ENCODE assay signal across 9 mouse cellular contexts in the genomic region with DNA sequence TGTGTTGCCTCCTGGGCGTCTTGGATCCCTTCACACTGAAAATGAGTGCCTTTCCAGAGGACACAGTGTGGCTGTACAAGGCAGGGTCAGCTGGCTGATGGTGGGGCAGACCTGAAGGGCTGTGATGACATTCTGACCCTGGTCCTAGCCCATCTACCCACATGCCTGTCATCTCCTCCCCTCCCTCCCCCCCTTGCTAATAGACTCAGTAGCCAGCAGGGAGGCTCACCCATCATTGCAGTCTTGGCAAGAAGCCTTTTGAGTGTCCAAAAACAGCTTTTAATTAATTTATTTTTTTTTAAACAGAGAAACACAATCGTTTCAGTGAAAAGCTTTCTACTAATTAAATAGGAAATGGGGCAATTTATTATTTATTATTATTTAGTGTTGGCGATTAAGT.
A peak's percentile ranks its signal among the peaks of the same experiment; 100 is the strongest.
DNase-seq lines count a peak whose midpoint lies in the region; ATAC-seq and TF ChIP-seq lines count a peak whose summit lies in the region.
"Had no signal": no experiment of that assay in that cellular context is flagged by ENCODE, and none has a peak within 500 bp of the region (broad histone marks: within the 10 kb centered on the region; RNA-seq: fewer than 3 reads in every experiment).

No protein-coding gene starts in this region.

- H3K9ac ChIP-seq in kidney, postnatal 0 days (ENCODE audit: low read depth, low read length): no peak overlapping the region
- peak overlapping the region; percentile 47 for H3K9ac ChIP-seq in forebrain, postnatal 0 days
- no peak overlapping the region for H3K9ac ChIP-seq in midbrain, embryonic 15.5 days
- no peak overlapping the region for H3K9ac ChIP-seq in liver, postnatal 0 days (replicated peaks)

- no peak for TF ChIP-seq EP300 in liver, postnatal 0 days (IDR thresholded peaks at IDR 0.05; ENCODE audit: low read depth)

- 44% methylated on average over 3 of the region's 3 CpGs for WGBS in kidney, postnatal 0 days
- WGBS in forebrain, postnatal 0 days: 28% methylated on average over 3 of the region's 3 CpGs
- WGBS in midbrain, embryonic 15.5 days: 63% methylated on average over 3 of the region's 3 CpGs
- WGBS in liver, postnatal 0 days (ENCODE audit: insufficient replicate concordance): 65% methylated on average over 3 of the region's 3 CpGs

- no peak for ATAC-seq in kidney, postnatal 0 days (replicated peaks; ENCODE audit: low FRiP score, low read depth)
- ATAC-seq in forebrain, postnatal 0 days: no peak
- ATAC-seq in midbrain, embryonic 15.5 days (replicated peaks): 0 out of 2 replicates have a peak, but pooled peaks have one; percentile 10
- ATAC-seq in liver, postnatal 0 days: no peak

- no peaks in the 10 kb centered on the region for H3K27me3 ChIP-seq in kidney, postnatal 0 days (ENCODE audit: insufficient read depth, low read length)
- H3K27me3 ChIP-seq in forebrain, postnatal 0 days (ENCODE audit: insufficient read depth, low read length): no peaks in the 10 kb centered on the region
- H3K27me3 ChIP-seq in midbrain, embryonic 15.5 days (replicated peaks): no peaks in the 10 kb centered on the region
- H3K27me3 ChIP-seq in liver, postnatal 0 days (ENCODE audit: insufficient read depth, low read length): no peaks in the 10 kb centered on the region

- no peak overlapping the region for H3K4me3 ChIP-seq in kidney, postnatal 0 days (replicated peaks; ENCODE audit: low read depth, low read length)
- peak overlapping the region; percentile 22; the same call in 1 of the 2 replicates for H3K4me3 ChIP-seq in forebrain, postnatal 0 days (ENCODE audit: low read depth, low read length)
- H3K4me3 ChIP-seq in midbrain, embryonic 15.5 days: no peak overlapping the region
- H3K4me3 ChIP-seq in liver, postnatal 0 days (ENCODE audit: low read depth, low read length): no peak overlapping the region

- H3K9me3 ChIP-seq in kidney, postnatal 0 days (replicated peaks; ENCODE audit: low read length): no peaks in the 10 kb centered on the region
- no peaks in the 10 kb centered on the region for H3K9me3 ChIP-seq in forebrain, postnatal 0 days (ENCODE audit: low read length)
- H3K9me3 ChIP-seq in midbrain, embryonic 15.5 days: no peaks in the 10 kb centered on the region
- H3K9me3 ChIP-seq in liver, postnatal 0 days (ENCODE audit: low read length): no peaks in the 10 kb centered on the region
- H3K9me3 ChIP-seq: G1E had no signal

- no peak for TF ChIP-seq CTCF in kidney, postnatal 0 days (IDR thresholded peaks at IDR 0.05; ENCODE audit: low read depth)
- TF ChIP-seq CTCF in forebrain, postnatal 0 days (IDR thresholded peaks at IDR 0.05; ENCODE audit: low read depth): no peak
- no peak for TF ChIP-seq CTCF in liver, postnatal 0 days (IDR thresholded peaks at IDR 0.05; ENCODE audit: low read depth)

- H3K4me1 ChIP-seq in kidney, postnatal 0 days (replicated peaks; ENCODE audit: insufficient read depth, low read length): peaks cover 5% of the 10 kb centered on the region; the same call in 1 of the 2 replicates
- no peaks in the 10 kb centered on the region for H3K4me1 ChIP-seq in forebrain, postnatal 0 days (ENCODE audit: insufficient read depth)
- peaks cover 24% of the 10 kb centered on the region for H3K4me1 ChIP-seq in midbrain, embryonic 15.5 days
- no peaks in the 10 kb centered on the region for H3K4me1 ChIP-seq in liver, postnatal 0 days (ENCODE audit: insufficient read depth)

- peak overlapping the region; percentile 45 for H3K4me2 ChIP-seq in kidney, postnatal 0 days (ENCODE audit: low read length)
- H3K4me2 ChIP-seq in forebrain, postnatal 0 days (ENCODE audit: low read depth): peak overlapping the region; percentile 39
- H3K4me2 ChIP-seq in midbrain, embryonic 15.5 days: peak overlapping the region; percentile 47
- no peak overlapping the region for H3K4me2 ChIP-seq in liver, postnatal 0 days (ENCODE audit: low read depth, low read length)

- no peaks in the 10 kb centered on the region for H3K36me3 ChIP-seq in kidney, postnatal 0 days (ENCODE audit: insufficient read depth, low read length)
- no peaks in the 10 kb centered on the region for H3K36me3 ChIP-seq in forebrain, postnatal 0 days (ENCODE audit: insufficient read depth)
- H3K36me3 ChIP-seq in midbrain, embryonic 15.5 days (replicated peaks): no peaks in the 10 kb centered on the region
- no peaks in the 10 kb centered on the region for H3K36me3 ChIP-seq in liver, postnatal 0 days (replicated peaks; ENCODE audit: insufficient read depth, low read length)
- H3K36me3 ChIP-seq: G1E had no signal

- H3K27ac ChIP-seq in kidney, postnatal 0 days: no peak overlapping the region
- H3K27ac ChIP-seq in forebrain, postnatal 0 days (ENCODE audit: low read depth, low read length): peak overlapping the region; percentile 89
- peak overlapping the region; percentile 76 for H3K27ac ChIP-seq in midbrain, embryonic 15.5 days
- no peak overlapping the region for H3K27ac ChIP-seq in liver, postnatal 0 days (ENCODE audit: low read depth)

- peak; percentile 30 to 54 for DNase-seq in cerebellum, postnatal 10 days
- DNase-seq in cerebellum, postnatal 36 days: no peak
- no peak for DNase-seq in kidney, postnatal 0 days (ENCODE audit: low spot score)
- no peak for DNase-seq in kidney, postnatal 25 days
- DNase-seq in forebrain, postnatal 0 days: peak; percentile 34
- DNase-seq in right cerebral cortex, adult 2 months (ENCODE audit: low spot score in 2 of 2): no peak
- no peak for DNase-seq in liver, postnatal 0 days

Comparison
In these comparisons a context has a peak if more than half of its experiments do, and no peak if none do; other contexts are left out.
1. DNase-seq: peak in cerebellum, postnatal 10 days (2 of 2) and forebrain, postnatal 0 days (single experiment); none in cerebellum, postnatal 36 days (0 of 2), kidney, postnatal 0 days (single experiment), kidney, postnatal 25 days (0 of 2), right cerebral cortex, adult 2 months (0 of 2) and liver, postnatal 0 days (single experiment).
2. H3K27ac ChIP-seq: peak in forebrain, postnatal 0 days (single experiment) and midbrain, embryonic 15.5 days (single experiment); none in kidney, postnatal 0 days (single experiment) and liver, postnatal 0 days (single experiment).